Mouse (Mus musculus): ENCODE measurements around the gene Rbpms2.

- TF ChIP-seq POLR2A (IDR thresholded peaks at IDR 0.05; ENCODE audit: borderline replicate concordance, insufficient read depth, low read length): no peak
- no peak for TF ChIP-seq CTCF (IDR thresholded peaks at IDR 0.05; ENCODE audit: borderline replicate concordance, insufficient read depth, low read depth, low read length)
Observed at GRCm38 (mm10) chr9:65635766-65636165, 6.3 kb downstream of the Rbpms2 start.
